Mouse (Mus musculus) inflammation-experienced regulatory T-cells (primary cell): ENCODE data around the gene Nr4a2. TPM values are rescaled to one million over a fixed set of nuclear protein-coding genes. Genes with fewer than 3 reads are reported as not detected.

Source experiments
- polyA plus RNA-seq, 2 experiments: library from polyadenylated mRNA; unstranded; fragments of 100-300 nt; shearing (Covaris generic); gene quantifications; one replicate each; pipeline ENCODE4 v1.2.1; 2017

Nr4a2 gene
- polyA plus RNA-seq: 1 to 10 TPM; 5.8 to 9.9 TPM

DNA sequence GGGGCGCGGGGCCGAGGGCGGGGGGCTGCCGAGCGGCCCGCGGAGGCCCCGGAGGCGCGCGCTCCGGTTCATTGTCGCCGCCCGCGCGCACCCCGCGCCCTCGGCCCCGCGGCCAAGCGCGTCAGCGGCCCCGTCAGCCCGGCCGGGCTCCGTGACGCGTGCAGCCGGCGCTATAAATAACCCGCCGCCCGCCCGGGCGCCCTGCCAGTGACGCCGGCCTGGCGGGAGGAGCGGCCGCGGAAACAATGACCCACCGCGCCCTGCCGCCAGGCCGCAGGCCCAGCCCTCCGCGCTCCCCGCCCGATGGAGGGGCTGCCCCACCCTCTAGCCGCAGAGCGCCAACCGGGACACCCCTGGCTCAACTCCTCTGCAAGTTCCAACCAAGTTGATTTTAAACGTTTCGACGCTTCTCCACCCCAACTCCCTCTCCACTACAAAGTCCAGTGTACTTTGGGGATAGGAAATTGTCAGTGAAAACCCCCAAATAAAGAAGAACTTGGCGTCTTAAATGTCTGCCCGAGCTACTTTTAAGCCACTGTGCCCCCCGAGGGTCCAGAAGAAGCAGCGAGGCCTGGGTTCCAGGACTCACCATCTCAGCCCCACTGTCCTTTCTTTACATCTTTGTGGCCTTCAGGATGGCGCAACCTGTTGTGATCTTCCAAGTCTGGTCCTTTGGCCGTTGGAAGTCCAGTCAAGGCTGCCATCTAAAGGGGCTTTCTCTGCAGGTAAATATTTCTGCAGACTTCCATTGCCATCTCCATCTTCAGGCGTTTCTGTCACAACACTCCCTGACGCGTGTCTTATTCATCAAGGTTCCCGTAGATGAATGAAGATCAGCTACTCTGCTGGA lies at the start of gene Nr4a2:
TSS of gene Nr4a2 (minus strand) at position 13 of the 850 bp plus-strand sequence.

Other genes with a start within 250 kb of the Nr4a2 start
- 10 to 100 TPM in 1 of 2 experiments, 1 to 10 TPM in 1; 9.8 to 22.0 TPM for gene Gpd2, start 113.6 kb upstream of the Nr4a2 start, polyA plus RNA-seq